Mouse (Mus musculus) lung, postnatal 0 days (tissue): Measurements from ENCODE around the gene Cep70.

Experiments used
- CTCF ChIP-seq: IDR thresholded peaks from 2 replicates; pipeline ENCODE4 v1.5.1; 2016; ENCODE audit warnings: antibody characterized with exemption, mild to moderate bottlenecking
- EP300 ChIP-seq: IDR thresholded peaks from 2 replicates; pipeline ENCODE4 v1.6.1; 2016; ENCODE audit warnings: antibody characterized with exemption, mild to moderate bottlenecking, control low read depth

DNA sequence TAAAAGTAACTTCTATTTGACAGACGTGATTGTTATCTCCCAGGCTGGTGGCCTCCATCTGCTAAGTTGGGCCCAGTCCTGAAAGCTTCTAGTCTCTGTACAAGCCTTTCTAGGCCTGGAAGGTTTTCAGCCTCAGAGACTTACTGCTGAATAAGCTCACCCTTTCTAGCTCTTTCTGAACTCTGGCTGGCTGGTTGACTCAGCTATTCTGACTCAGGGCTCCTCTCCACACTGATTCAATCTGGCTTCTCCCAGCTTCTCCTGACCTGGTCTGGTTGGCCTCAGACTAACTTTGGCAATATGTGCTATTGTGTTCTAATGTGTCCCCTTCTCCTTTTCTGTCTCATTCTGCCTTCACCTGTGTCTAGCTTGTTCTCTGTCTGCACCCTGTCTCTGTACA lies 3.9 kb upstream of the Cep70 start:
- no peak for TF ChIP-seq CTCF
- no peak for TF ChIP-seq EP300
